Mouse (Mus musculus): ENCODE results near the gene Skp2. TPM values are rescaled to one million over a fixed set of nuclear protein-coding genes. Genes with fewer than 3 reads are reported as not detected.
"Not testable (repeated sequence)": the region's sequence is repeated elsewhere in the genome, so short reads cannot be mapped to it uniquely, and the experiment has no call there.

Skp2 gene
- polyA plus RNA-seq (2015; fragmentation: Nextera tagmentation; extraction: Ambion mirVana) = 19.7 and 21.5 TPM in 2 replicates

DNA sequence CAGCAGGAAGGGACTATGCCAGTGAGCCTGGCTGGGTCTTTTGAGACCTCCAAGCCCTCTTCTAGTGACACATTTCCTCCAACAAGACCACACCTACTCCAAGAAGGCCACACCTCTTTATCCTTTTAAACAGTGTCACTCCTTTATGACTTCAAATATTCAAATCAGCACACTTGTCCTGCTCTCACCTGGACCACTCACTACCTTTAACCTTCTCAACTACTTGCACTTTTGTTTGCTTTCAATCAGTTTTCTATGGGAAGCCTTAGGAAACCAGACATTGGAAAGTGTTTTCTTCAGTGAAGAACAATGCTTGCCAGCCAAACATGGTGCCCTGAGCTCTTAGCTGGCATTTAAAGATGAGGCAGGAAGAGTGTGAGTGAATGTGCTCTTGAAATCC is at the start of gene Skp2:
Gene Skp2, minus strand, starts transcription at position 101 of the 400 bp plus-strand sequence.
- Histone ChIP-seq H3K27ac (no peak within 1 kb of the TSS), H3K4me3 (no peak within 1 kb of the TSS), H3K9me3 (no peaks in the 10 kb centered on the region), H3K4me1 (no peaks in the 10 kb centered on the region), H3K36me3 (replicated peaks) (peaks cover 35% of the 10 kb centered on the region; the same call in 1 of the 2 replicates), H3K27me3 (replicated peaks) (no peaks in the 10 kb centered on the region), H3K4me2 (no peak within 1 kb of the TSS), H3K9ac (no peak within 1 kb of the TSS)
- ATAC-seq (replicated peaks) = no peak

GRCm38 (mm10) chr15:9198421-9198820 is 43.2 kb upstream of the Skp2 start:
- 61% methylated on average over 6 of the region's 6 CpGs for WGBS
- no peak overlapping the region for H3K4me3 ChIP-seq
- H3K9ac ChIP-seq = no peak overlapping the region
- ATAC-seq (replicated peaks) = no peak
- H3K9me3 ChIP-seq = no peaks in the 10 kb centered on the region
- no peaks in the 10 kb centered on the region for H3K4me1 ChIP-seq
- no peak overlapping the region for H3K4me2 ChIP-seq
- no peak overlapping the region for H3K27ac ChIP-seq
- H3K27me3 ChIP-seq (replicated peaks) = no peaks in the 10 kb centered on the region
- H3K36me3 ChIP-seq (replicated peaks) = peaks cover 6% of the 10 kb centered on the region; the same call in 1 of the 2 replicates

DNA sequence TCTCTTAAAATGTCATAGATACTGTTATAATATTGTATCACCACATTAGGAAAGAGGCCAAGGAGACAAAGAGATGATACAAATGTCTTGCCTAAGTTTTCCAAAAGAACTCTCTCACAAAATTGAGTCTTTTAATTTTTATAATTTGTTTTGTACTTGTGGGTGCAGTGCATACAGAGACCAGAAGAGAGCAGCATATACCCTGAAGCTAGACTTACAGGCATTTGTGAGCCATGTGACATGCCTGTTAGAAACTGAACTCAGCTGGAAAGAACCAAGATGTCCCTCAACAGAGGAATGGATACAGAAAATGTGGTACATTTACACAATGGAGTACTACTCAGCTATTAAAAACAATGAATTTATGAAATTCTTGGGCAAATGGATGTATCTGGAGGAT is 37.5 kb upstream of the Skp2 start:
- H3K4me2 ChIP-seq; H3K4me1 ChIP-seq; H3K27me3 ChIP-seq (replicated peaks); ATAC-seq (replicated peaks); H3K9ac ChIP-seq; H3K27ac ChIP-seq; H3K9me3 ChIP-seq; H3K4me3 ChIP-seq: not testable (repeated sequence)
- peaks cover 17% of the 10 kb centered on the region for H3K36me3 ChIP-seq (replicated peaks)

GRCm38 (mm10) chr15:9189796-9190195 is 34.6 kb upstream of the Skp2 start:
- no peak for ATAC-seq (replicated peaks)
- no peaks in the 10 kb centered on the region for H3K9me3 ChIP-seq
- peaks cover 17% of the 10 kb centered on the region for H3K36me3 ChIP-seq (replicated peaks)
- 96% methylated on average over 2 of the region's 2 CpGs for WGBS
- no peak overlapping the region for H3K27ac ChIP-seq
- no peaks in the 10 kb centered on the region for H3K27me3 ChIP-seq (replicated peaks)
- no peaks in the 10 kb centered on the region for H3K4me1 ChIP-seq
- no peak overlapping the region for H3K4me3 ChIP-seq
- no peak overlapping the region for H3K4me2 ChIP-seq
- H3K9ac ChIP-seq = no peak overlapping the region

GRCm38 (mm10) chr15:9183995-9184394 is 28.8 kb upstream of the Skp2 start:
- WGBS = 97% methylated on average over 5 of the region's 5 CpGs
- Histone ChIP-seq H3K36me3 (replicated peaks) (peaks cover 15% of the 10 kb centered on the region), H3K27ac (no peak overlapping the region)

DNA sequence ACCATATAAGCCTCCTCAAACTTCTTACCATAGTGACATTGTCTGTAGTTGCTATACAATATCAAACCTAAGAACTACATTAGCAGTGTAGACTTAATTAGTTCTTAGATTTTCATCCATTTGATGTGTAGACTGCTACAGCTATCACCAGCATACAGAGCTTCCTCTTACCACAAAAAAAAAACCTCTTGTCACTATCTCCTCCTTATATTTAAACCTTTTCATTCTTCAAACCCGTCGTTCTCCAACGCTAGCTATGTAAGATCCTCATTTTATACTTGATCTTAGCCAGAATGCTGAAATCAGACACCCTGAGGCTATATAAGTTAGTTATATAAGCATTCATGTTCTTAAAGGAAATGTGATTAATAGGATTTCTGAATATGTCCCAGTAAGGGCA is 21.8 kb upstream of the Skp2 start:
- H3K36me3 ChIP-seq (replicated peaks) = peaks cover 16% of the 10 kb centered on the region; the same call in 1 of the 2 replicates
- WGBS = 92% methylated on average over 3 of the region's 3 CpGs
- H3K4me3 ChIP-seq = no peak overlapping the region
- no peaks in the 10 kb centered on the region for H3K9me3 ChIP-seq
- H3K9ac ChIP-seq = no peak overlapping the region
- H3K4me1 ChIP-seq = no peaks in the 10 kb centered on the region
- H3K27ac ChIP-seq = no peak overlapping the region
- H3K4me2 ChIP-seq = no peak overlapping the region
- no peak for ATAC-seq (replicated peaks)
- no peaks in the 10 kb centered on the region for H3K27me3 ChIP-seq (replicated peaks)

More at GRCm38 (mm10) chr15:9183995-9184394, 28.8 kb upstream of the Skp2 start:
- no peaks in the 10 kb centered on the region for H3K9me3 ChIP-seq
- no peak overlapping the region for H3K4me3 ChIP-seq
- H3K4me1 ChIP-seq = no peaks in the 10 kb centered on the region
- no peak overlapping the region for H3K4me2 ChIP-seq
- H3K9ac ChIP-seq = no peak overlapping the region
- ATAC-seq (replicated peaks) = no peak
- no peaks in the 10 kb centered on the region for H3K27me3 ChIP-seq (replicated peaks)

GRCm38 (mm10) chr15:9164125-9164524 is 8.9 kb upstream of the Skp2 start:
- no peak for ATAC-seq (replicated peaks)
- Histone ChIP-seq H3K9ac (no peak overlapping the region), H3K27me3 (replicated peaks) (no peaks in the 10 kb centered on the region), H3K36me3 (replicated peaks) (peaks cover 24% of the 10 kb centered on the region), H3K4me1 (no peaks in the 10 kb centered on the region), H3K27ac (no peak overlapping the region), H3K4me3 (no peak overlapping the region), H3K9me3 (no peaks in the 10 kb centered on the region), H3K4me2 (no peak overlapping the region)
- WGBS = 30% methylated on average over 6 of the region's 6 CpGs

GRCm38 (mm10) chr15:9162557-9163070 is 7.4 kb upstream of the Skp2 start:
- Histone ChIP-seq H3K36me3 (replicated peaks) (peaks cover 15% of the 10 kb centered on the region; the same call in 1 of the 2 replicates), H3K4me3 (no peak overlapping the region), H3K27me3 (replicated peaks) (no peaks in the 10 kb centered on the region), H3K9ac (no peak overlapping the region), H3K4me2 (no peak overlapping the region), H3K9me3 (no peaks in the 10 kb centered on the region), H3K4me1 (no peaks in the 10 kb centered on the region), H3K27ac (no peak overlapping the region)
- ATAC-seq (replicated peaks) = no peak
- WGBS = 56% methylated on average over 4 of the region's 4 CpGs

- WGBS = under 1% methylated on average over 36 of the region's 37 CpGs
- peak overlapping the region; percentile 92 for H3K9ac ChIP-seq
Observed at GRCm38 (mm10) chr15:9140684-9141171, 14.5 kb downstream of the Skp2 start.

GRCm38 (mm10) chr15:9140252-9140680 is 15.0 kb downstream of the Skp2 start, which contains the start of gene Lmbrd2:
Gene Lmbrd2, plus strand, starts transcription at chr15:9140550.
- H3K9me3 ChIP-seq = no peaks in the 10 kb centered on the region
- peaks cover 6% of the 10 kb centered on the region; the same call in 1 of the 2 replicates for H3K36me3 ChIP-seq (replicated peaks)
- under 1% methylated on average over 34 of the region's 34 CpGs for WGBS
- H3K27ac ChIP-seq = peak within 1 kb of the TSS; percentile 89
- peak within 1 kb of the TSS; percentile 93 for H3K4me3 ChIP-seq
- H3K27me3 ChIP-seq (replicated peaks) = no peaks in the 10 kb centered on the region
- ATAC-seq (replicated peaks) = peak; percentile 99
- H3K4me1 ChIP-seq = peaks cover 23% of the 10 kb centered on the region
- peak within 1 kb of the TSS; percentile 92 for H3K9ac ChIP-seq
- peak within 1 kb of the TSS; percentile 86 for H3K4me2 ChIP-seq

More at GRCm38 (mm10) chr15:9140684-9141171, 14.5 kb downstream of the Skp2 start:
- H3K36me3 ChIP-seq (replicated peaks) = peaks cover 6% of the 10 kb centered on the region; the same call in 1 of the 2 replicates
- peak overlapping the region; percentile 86 for H3K4me2 ChIP-seq
- H3K27me3 ChIP-seq (replicated peaks) = no peaks in the 10 kb centered on the region
- peak; percentile 93 for ATAC-seq (replicated peaks)
- H3K9me3 ChIP-seq = no peaks in the 10 kb centered on the region
- H3K27ac ChIP-seq = peak overlapping the region; percentile 89
- H3K4me1 ChIP-seq = peaks cover 23% of the 10 kb centered on the region
- H3K4me3 ChIP-seq = peak overlapping the region; percentile 93

GRCm38 (mm10) chr15:9139447-9139846 is 15.8 kb downstream of the Skp2 start:
- Histone ChIP-seq H3K27ac (no peak overlapping the region), H3K9me3 (no peaks in the 10 kb centered on the region), H3K4me2 (peak overlapping the region; percentile 59), H3K9ac (peak overlapping the region; percentile 92), H3K27me3 (replicated peaks) (no peaks in the 10 kb centered on the region), H3K4me3 (peak overlapping the region; percentile 93), H3K4me1 (peaks cover 23% of the 10 kb centered on the region), H3K36me3 (replicated peaks) (0 out of 2 replicates have a peak, but pooled peaks cover 6% of the 10 kb centered on the region)
- ATAC-seq (replicated peaks) = no peak
- 30% methylated on average over 10 of the region's 10 CpGs for WGBS

GRCm38 (mm10) chr15:9134891-9135507 is 20.2 kb downstream of the Skp2 start:
- no peak overlapping the region for H3K9ac ChIP-seq
- H3K27me3 ChIP-seq (replicated peaks) = no peaks in the 10 kb centered on the region
- 0 out of 2 replicates have a peak, but pooled peaks cover 6% of the 10 kb centered on the region for H3K36me3 ChIP-seq (replicated peaks)
- H3K4me1 ChIP-seq = peaks cover 20% of the 10 kb centered on the region
- H3K27ac ChIP-seq = no peak overlapping the region
- H3K9me3 ChIP-seq = no peaks in the 10 kb centered on the region
- H3K4me2 ChIP-seq = no peak overlapping the region
- H3K4me3 ChIP-seq = no peak overlapping the region
- no peak for ATAC-seq (replicated peaks)
- WGBS = 81% methylated on average over 6 of the region's 6 CpGs

Data from midbrain, embryonic 15.5 days (tissue).